Mouse (Mus musculus) T-helper 17 cell (primary cell): ENCODE measurements around the gene Ptgds.

Source experiments
- in situ Hi-C, 2 experiments: fragments of 300-600 bp; cut with MboI, MseI; formaldehyde crosslinking; loops; 1 replicate in 1 of 2; 2 replicates in 1 of 2; pipeline ENCODE4 v1.15.1; 2025; ENCODE audit warnings: high pct_unique_total_duplicates in 2 of 2

Ptgds gene

DNA sequence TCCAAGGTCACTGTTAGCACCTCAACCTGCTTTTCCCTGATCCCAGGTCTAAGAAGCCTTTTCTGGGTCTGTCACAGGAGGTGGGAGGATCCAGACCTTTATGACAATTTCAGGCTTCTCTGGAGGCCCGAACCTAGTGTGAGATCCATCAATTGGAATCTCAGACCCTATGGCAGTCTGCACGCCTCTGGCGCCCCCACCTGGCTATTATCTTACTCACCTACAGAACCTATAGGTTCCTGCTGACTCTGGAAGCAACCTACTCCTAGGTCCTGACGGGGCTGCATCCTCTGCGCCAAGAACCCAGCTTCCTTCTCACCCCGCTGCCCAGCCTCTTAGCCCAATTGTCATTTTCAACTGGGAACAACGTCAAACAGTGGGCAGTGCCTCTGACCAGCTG lies 13.1 kb upstream of the Ptgds start:
- in situ Hi-C loops, result loop anchor here in 1 of 2 experiments (5.0 kb wide), 1 partner anchor 51 kb away; no protein-coding TSS in a partner anchor

DNA sequence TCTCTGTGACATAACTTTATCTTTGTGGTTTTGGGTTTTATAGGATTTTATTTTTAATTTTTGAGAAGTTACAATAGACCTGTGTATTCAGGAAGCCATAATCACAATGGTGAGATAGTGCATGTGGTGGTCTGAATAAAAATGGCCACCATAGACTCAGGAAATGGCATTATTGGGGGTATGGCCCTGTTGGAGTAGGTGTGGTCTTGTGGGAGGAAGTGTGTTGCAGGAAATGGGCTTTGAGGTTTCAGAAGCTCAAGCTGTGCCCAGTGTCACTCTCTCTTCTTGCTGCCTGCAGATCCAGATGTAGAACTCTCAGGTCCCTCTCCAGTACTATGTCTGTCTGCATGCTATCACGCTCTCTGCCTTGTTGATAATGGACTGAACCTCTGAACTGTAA lies 10.7 kb upstream of the Ptgds start:
- in situ Hi-C loops, result loop anchor here in 1 of 2 experiments (5.0 kb wide), 1 partner anchor 48 kb away; no protein-coding TSS in a partner anchor

DNA sequence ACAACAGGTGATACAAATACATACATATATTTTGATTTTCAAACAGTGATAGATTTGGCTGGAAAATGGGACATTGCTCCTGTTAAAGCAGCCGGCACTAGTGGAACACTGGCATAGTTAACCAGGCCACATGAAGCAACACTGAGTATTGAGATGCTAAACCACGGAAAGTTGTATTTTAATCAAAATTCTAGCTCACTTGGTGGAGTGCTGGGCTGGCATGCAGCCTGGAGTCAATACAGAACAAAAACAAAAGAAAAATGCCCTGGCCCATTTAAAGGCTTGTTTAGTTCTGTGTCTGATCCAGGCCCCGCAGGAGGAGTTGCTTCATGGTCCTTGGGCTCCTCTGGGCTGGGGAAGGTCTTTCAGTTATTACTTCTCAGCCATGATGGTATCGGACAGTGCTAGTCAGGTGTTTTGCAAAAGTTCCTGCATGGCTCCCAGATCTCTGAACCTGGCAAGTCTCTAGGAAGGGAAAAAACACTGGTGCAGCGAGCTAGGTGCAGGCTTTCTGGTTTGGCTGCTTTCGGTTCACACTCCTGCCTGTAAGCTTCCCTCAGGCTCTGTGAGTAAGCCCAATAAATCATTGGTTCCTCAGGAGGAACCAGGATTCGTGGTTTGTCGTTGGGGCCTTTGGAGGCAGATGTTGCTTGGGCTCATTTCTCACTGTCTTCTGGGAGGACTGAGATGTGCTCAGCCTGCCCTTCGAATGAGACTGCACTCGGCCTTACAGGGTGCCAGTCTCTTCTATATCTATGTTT lies 9.9 kb upstream of the Ptgds start:
- in situ Hi-C loops, result loop anchor here in 1 of 2 experiments (5.0 kb wide), 1 partner anchor 47 kb away; no protein-coding TSS in a partner anchor

DNA sequence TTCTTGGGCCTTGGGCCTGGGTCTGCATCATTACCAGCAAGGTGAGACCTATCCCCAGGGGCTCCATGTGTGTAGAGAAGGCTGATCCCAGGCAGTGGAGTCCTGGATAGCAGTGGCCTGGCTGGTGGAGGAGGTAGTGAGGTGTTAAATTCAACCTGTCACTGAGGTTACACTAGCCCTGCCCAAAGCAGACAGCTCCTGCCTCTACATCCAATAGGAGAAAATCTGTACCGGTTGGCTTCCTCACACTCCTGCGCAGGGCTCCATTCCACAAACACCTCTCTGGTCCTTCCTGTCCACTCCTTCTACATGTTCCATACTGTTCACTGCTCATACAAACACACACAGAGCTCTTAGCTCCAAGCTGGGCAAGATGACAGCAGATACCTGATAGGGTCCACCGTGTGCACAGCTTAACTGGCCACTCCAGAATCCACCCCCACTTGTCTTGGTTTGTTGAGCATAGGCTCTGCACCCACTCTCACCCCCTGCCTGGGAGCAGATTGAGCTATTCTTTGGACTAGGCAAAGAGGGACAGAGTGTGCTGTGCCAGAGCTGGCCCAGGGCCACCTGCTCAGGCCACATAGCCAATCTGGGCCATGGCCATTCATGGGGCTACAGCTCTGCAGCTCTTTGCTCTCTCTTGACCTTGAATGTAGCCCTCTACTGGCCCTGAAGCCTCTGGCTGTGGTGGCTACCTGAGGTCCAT lies 8.3 kb upstream of the Ptgds start:
- in situ Hi-C loops, result no loop called here

DNA sequence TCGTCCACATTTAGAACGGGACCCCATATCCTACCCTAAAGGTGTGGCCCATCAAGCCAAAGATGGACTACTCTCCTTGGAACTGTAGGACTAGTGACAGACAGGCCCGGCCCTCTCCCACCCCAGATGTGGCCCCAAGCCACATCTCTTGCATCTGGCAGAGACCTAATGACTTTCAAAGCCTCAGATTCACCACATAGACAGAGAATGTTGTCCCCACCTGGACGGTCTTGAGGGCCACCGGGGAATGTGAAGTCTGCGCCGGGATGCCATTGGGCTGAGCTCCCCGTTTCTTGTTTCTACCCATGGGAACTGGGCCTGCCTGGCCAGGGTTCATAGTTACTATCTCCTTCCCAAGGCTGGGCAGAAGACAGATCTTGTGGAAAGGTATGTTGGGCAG lies 7.7 kb upstream of the Ptgds start:
- in situ Hi-C loops, result no loop called here

DNA sequence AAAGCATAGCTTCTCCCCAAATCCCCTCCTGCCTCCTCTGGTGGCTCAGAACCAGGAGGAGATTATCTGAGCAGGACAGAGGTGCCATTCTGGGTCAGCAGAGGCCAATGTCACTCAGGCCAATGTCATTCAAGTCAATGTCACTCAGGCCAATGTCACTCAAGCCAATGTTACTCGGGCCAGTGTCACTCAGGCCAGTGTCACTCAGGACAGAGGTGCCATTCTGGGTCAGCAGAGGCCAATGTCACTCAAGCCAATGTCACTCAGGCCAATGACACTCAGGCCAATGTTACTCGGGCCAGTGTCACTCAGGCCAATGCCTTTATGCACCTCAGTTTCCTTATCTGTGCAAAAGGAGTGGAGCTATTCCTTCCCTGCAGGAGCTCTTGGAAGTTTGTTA lies 2.7 kb upstream of the Ptgds start:
- in situ Hi-C loops, result no loop called here

DNA sequence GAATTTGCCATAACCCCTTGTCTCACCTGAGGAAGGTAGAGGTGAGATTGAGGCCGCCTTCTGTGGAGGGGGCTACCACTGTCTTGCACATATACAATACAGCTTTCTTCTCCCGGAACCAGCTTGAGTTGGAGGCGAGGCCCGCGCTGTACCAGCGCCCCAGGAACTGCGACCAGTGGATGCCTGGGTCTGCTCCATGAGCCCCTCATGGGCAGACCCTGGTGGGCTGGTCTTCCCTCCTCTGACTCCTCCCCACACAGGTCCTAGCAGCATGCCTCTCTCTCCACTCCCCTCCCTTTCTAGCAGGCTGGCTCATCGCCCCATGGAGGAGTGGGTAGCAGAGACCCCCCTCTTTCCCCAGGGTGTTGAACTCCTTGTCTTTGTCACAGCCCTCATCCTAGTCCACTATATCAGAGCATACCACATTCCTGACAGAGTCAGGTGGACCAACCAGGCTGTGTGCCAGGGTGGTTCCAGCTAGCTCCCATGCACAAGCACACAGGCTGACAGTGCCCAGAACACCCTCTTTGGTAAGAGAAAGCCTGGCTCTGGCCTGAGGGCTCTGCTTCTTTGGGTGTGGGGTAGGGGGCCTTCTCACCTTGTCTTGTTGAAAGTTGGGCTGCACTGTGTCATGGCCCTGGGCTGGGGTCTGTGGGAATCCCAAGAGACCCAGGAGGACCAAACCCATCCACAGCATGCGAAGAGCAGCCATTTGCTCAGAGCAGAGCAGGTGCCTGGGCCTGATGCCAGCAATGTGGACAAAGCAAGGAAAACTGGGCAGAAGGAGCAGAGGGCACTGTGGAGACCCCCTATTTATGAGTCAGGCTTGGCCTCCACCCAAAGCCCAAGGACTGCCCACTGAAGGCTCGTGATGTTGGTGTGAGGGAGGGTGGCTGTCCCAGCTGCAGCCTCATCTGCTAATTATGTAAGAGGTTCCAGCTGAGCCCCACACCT lies 607 bp downstream of the Ptgds start:
- in situ Hi-C loops, result no loop called here

DNA sequence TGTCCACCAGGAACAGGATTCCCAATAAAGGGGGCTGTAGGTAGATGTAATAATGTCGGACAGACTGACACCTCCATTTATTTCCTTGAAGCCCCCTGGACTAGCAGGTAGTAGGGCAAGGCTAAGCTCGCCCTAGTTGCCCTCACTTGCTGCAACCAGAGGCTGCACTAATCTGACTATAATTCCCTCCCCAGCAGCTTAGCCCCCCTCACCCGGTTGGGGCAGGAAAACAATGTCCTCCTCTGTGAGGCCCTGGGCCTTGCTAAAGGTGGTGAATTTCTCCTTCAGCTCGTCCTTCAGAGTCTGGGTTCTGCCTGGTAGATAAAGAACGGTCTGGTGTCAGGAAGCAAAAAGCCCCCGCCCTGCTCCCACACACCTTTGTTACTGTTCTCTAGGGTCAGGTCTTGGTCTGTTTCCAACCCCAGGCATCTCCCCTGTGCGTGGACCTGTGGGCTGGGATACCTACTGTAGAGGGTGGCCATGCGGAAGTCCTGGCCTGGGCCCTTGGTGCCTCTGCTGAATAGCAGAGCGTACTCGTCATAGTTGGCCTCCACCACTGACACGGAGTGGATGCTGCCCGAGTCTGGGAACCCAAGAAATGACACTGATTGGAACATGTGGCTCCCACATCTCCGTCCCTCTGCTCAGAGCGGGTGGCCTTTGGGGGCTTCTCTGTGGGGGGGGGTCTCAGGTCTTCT lies 2.1 kb downstream of the Ptgds start:
- in situ Hi-C loops, result no loop called here

DNA sequence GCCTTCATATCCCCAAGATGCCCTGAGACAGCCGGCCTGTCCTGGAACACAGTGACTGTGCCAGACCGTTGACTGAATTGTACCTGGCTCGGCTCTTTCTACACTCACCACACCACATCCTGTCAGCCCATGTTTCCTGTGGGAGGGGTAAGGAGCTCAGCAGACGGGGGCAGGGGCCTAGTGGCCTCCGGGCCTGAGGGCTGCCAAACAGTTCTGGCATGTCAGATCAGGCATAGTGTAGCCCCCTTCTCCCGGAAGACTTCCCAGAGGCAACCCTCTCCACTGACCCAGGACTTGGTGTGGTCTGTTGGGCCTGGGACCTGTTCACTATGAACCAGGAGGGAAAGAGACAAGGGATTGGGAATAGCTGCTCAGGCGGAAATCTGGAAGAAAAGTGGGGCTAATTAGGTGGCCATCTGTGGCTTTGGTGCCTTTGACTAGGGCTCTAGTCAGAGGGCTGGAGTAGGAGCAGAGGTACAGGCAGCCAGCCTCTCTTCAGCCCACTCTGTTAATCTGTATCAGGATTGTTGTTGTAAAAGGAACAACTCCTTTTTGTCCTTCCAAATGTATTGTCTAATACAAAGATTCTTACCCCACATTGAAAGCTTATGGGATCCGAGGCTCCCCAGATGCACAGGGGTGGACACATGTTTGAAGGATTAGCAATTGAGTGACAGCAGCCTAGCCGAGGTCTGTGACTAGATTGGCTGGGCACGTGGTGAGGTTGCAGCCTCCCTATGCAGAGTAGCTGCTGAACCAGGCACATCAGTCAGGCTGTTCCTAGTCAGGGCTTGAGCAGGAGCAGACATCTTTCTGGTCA lies 3.8 kb downstream of the Ptgds start:
- in situ Hi-C loops, result no loop called here

DNA sequence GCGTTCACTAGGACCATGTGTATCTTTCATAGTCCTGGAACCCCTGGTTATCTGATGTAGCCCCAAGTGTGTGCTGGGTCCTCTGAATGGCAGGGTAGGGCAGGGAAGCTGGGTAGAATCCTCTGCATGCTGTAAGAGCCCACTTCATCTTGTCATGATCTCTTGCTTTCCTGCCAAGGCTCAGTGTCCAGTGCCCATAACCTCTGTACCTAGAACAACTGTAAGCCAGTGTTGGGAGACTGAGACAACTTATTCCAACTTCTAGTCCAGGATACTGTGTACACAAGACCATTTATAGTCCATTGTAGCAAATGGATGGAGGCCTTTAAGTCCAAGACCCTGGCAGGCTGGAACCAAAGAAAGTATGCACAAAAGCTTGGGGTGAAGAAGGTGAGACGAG lies 4.6 kb downstream of the Ptgds start:
- in situ Hi-C loops, result no loop called here

DNA sequence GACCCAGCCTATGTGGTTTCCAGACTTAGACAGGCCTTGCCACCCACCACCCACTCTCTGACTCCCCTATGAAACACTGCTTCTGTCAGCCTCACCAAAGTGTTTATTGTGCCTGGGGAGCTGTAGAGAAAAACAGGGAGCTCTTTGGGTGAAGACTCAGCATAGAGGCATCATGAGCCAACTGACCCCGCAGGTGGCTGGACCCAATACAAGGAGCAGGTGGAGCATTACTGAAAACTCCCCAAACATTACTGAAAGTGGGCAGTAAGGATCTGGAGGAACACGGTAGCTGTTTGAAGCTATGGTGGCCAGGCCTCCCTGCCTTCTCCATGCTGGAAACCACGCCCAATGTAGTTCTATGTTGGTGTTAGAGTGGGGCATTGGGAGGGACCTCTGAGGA lies 6.2 kb downstream of the Ptgds start:
- in situ Hi-C loops, result loop anchor here in 1 of 2 experiments (5.0 kb wide), 1 partner anchor 84 kb away; the partner anchor contains the start of gene Traf2

DNA sequence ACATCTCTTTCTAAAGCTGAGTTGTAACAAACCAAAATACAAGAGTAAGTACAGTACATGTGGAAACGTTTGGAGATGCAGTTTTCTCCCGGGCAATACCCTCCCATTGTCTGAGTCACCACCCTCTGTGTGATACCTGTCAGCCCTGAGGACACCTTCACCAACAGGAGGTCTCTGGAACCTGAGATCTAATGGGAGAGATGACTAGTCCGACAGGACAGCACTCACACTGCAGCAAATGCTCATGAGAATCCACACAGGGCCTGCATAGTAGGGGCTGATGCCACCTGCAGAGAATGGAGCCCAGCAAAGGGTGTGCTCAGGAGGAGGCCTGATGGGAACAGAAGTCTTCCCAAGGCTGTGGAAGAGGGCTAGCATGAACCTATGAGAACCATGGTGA lies 8.4 kb downstream of the Ptgds start:
- in situ Hi-C loops, result loop anchor here in 1 of 2 experiments (5.0 kb wide), 1 partner anchor 86 kb away; the partner anchor contains the start of gene Traf2

DNA sequence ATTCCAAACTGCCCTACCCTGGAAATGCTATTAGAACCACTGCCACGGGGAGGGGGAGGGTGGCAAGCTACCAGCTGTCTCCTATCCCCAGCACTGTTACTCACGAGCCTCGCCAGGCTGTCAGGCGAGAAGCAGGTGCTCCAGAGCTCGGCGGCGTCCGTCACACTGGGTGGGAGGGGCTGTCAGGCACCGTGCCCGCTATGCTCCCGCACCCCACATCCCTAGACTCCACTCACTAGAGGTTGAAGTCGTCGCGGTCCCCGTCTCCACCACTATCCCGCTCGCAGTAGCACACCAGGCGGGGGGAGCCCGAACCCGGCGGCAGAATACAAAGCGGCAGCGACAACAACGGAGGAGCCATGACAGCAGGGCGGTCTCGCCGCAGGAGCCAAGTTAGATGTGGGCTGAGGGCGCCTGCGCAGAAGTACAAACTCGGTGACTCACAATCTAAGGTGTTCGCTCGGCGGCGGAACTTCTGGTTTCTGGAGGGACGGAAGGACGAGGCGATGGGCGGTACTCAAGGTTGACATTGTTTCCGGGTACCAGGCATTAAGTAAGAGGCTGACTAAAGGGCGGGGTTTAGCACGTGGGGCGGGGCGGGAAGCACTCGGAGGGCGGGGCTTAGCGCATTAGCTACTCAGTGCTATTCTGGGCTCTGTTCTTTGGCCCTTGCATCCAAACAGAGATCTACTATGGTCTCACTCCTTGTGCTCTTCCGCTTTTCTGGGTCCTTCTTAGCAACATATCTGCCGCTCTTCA lies 9.1 kb downstream of the Ptgds start, which contains the start of gene Paxx:
TSS of gene Paxx (minus strand) at position 544 of the 759 bp plus-strand sequence.
- in situ Hi-C loops, result loop anchor here in 1 of 2 experiments (5.0 kb wide), 1 partner anchor 87 kb away; the partner anchor contains the start of gene Traf2

DNA sequence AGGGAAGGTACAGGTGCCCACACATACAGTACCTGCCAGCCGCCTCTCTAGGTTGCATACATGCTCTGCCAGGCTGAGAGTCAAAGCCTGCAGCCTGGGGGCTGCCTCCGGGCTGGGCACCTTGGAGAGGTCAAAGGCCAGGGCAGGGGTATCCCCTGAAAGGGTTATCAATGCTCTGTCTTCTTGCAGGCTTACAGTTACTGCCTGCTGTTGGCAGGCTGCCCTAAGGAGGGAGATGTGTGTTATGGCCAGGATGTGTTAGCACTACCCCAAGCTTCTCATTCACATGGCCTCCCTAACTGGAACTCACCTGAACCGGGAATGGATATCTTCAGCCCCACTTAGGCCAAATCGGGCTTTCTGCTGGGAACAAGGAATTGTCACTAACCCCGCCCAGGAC lies 9.7 kb downstream of the Ptgds start:
- in situ Hi-C loops, result loop anchor here in 1 of 2 experiments (5.0 kb wide), 1 partner anchor 87 kb away; the partner anchor contains the start of gene Traf2

DNA sequence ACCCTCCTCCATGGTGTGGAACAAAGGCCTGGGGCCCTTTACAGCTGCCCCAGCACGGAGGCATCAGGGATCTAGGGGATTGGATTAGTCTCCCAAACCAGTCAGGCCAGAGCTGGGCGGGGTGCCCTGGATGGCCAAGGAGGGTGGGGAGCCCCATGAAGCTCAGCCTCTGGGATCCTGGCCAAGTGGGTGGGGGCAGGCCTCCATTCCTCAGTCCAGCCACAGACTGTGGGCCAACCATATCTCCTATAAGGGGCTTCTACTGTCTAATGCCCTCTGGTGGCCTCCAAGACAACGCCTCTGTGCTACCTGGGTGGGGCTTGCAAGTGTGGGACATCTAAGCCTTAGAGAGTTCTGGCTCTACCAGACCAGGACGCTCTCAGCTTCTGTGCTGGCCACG lies 10.9 kb downstream of the Ptgds start:
- in situ Hi-C loops, result no loop called here

DNA sequence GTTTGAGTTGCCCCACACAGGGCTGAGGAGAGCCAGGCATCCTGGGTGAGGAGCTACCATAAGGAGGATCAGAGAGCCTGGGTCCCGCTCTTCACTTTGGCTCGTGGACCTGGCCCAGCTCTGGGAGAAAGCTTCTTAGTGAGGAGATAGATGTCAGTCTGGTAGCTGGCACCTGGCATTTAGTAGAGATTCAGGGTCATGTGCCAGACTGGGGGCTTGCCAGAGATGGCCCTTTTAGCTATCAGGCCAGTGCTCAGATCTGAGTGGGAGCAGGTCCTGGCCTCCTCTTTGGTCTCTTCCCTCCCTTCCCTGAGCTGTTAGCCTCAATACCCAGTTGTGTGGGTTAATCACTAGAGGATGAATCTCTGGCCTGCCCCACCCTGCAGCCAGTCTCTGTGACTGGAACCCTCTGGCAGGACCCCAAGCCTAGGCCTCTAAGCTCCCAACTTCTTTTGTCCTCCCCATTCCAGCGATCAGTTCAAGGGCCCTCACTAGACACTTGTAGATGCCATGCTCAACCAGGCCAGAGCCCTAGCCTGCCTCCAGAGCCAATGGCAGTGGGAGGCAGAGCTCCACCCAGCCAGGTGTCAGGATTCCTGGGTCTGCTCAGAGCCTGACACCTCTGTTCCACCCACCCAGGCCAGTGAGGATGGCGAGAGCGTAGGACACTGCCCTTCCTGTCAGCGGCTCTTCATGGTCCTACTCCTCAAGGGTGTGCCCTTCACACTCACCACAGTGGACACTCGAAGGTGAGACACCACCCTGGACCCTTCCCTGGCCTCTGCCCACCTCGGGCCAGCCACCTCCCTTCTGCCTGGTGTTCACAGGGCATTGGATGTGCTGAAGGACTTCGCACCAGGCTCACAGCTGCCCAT lies 12.6 kb downstream of the Ptgds start:
- in situ Hi-C loops, result no loop called here

DNA sequence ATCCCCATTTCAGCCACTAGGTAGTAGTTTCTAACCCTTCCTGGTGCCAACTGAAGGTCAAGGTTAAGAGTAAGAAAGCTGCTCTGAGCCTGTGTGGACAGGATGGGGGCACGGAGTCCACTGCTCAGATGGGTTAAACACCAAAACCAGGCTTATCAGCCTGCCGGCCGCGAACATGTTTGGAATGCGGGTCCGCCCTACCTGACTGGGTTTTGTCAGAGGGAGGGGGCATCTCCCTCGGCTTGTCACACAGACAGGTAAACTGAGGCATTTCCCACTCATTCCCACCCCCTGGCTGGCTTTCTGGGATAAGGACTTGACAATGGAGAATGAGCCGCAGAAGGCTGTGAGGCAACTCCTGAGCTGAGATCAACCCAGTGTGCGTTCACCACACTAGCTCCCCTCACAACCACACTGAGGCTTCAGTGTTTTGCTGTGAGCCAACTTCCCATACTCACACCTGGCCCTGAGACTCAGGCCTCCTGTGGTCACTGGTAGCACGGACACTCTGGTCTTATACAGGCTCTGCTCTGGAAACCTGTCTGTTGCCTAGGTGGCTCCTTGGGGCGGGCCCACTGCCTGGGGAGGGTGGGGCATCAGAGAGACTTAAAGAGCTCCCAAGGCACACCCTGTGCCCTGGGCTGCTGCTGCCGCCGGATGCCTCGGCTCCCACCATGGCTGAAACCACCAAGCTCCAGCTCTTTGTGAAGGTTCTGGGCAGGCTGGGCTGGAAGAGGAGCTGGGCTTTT lies 13.5 kb downstream of the Ptgds start, which contains the start of gene Clic3:
TSS of gene Clic3 (plus strand) at position 634 of the 749 bp plus-strand sequence.
- in situ Hi-C loops, result no loop called here
